Mouse (Mus musculus): ENCODE data around the gene Frrs1. TPM values are rescaled to one million over a fixed set of nuclear protein-coding genes. Genes with fewer than 3 reads are reported as not detected.
A peak's percentile ranks its signal among the peaks of the same experiment; 100 is the strongest.

The Frrs1 gene
- total and polyA plus RNA-seq, 2 experiments from 2014 or later: 3.8 to 5.9 TPM

DNA sequence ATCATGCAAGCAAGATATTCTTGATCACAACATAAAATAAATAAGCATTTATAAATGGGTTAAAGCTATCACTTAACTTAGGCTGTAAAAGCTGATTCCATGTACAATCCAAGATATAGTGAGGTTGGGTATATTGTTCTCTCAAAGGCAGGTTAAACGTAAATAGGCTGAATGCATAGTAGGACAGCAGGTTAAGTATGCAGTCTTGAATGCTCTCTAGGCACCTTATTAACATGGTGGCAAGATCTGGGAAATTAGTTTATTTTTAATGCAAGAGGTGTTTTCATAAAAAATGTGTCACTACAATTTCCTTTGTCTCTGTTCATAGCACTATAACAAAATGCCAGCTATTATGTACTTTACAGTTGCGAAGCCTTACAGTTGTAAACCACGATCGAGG, 23.9 kb upstream of the Frrs1 start:
- H3K9me3 ChIP-seq (ENCODE audit: low read length): no peaks in the 10 kb centered on the region
- peak overlapping the region; percentile 55 for H3K9ac ChIP-seq
- ATAC-seq (peak; percentile 5; the same call in 1 of the 2 replicates), DNase-seq (no peak)
- peak overlapping the region; percentile 72 for H3K27ac ChIP-seq (ENCODE audit: low read depth, low read length)
- TF ChIP-seq CTCF (IDR thresholded peaks at IDR 0.05; ENCODE audit: low read depth): no peak
- H3K36me3 ChIP-seq (ENCODE audit: insufficient read depth): no peaks in the 10 kb centered on the region
- peak overlapping the region; percentile 66 for H3K4me2 ChIP-seq (ENCODE audit: low read depth)
- no peaks in the 10 kb centered on the region for H3K4me1 ChIP-seq (ENCODE audit: insufficient read depth)
- peak overlapping the region; percentile 39 for H3K4me3 ChIP-seq (ENCODE audit: low read depth, low read length)
- H3K27me3 ChIP-seq (ENCODE audit: insufficient read depth, low read length): no peaks in the 10 kb centered on the region
- 67% methylated on average over 4 of the region's 4 CpGs for WGBS

DNA sequence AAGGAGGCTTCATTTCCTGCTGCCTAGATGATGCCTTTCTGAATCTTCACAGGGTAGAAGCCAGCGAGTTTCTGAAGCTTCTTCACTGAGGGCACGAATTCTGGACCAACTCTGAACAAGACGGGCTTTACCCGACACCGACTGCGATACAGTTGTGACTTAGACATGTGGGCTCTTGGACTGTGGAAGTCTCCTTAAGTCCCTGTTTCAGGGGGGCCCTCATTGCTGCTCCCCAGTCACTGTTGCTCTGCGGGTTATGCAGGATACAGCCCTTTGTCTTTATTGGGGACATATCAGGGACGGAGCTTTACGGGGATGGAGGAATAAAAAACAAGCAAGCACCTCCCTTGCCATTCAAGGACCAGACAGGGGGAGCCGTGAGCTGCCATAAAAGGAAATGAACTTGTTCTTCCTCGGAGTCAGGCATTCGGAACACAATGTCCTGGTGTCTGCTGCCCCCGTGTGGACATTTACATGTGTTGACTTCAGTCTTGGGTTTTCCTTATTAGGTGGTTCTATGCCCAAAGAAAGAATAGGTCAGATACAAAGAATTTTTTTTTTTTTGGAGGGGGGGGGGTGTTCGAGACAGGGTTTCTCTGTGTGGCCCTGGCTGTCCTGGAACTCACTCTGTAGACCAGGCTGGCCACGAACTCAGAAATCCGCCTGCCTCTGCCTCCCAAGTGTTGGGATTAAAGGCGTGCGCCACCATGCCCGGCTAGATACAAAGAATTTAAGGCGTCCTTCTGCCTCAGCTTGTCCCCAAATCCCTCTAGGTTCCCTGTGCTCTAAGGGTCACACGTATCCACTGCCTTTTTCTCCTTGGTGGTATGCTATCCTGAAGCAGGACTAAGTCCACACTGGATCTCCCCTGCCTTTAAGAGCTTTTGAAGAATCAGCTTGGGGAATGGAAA, 23.2 kb upstream of the Frrs1 start:
- Histone ChIP-seq H3K9ac (peak overlapping the region; percentile 55), H3K4me3 (ENCODE audit: low read depth, low read length) (peak overlapping the region; percentile 39), H3K27me3 (ENCODE audit: insufficient read depth, low read length) (no peaks in the 10 kb centered on the region), H3K9me3 (ENCODE audit: low read length) (no peaks in the 10 kb centered on the region), H3K36me3 (ENCODE audit: insufficient read depth) (no peaks in the 10 kb centered on the region), H3K27ac (ENCODE audit: low read depth, low read length) (peak overlapping the region; percentile 72), H3K4me1 (ENCODE audit: insufficient read depth) (no peaks in the 10 kb centered on the region), H3K4me2 (ENCODE audit: low read depth) (peak overlapping the region; percentile 66)
- peak; percentile 94 for TF ChIP-seq CTCF (IDR thresholded peaks at IDR 0.05; ENCODE audit: low read depth)
- WGBS: 23% methylated on average over 21 of the region's 21 CpGs
- DNase-seq (peak; percentile 95), ATAC-seq (peak; percentile 93)

- 84% methylated on average over 23 of the region's 23 CpGs for WGBS
- no peak for DNase-seq
- TF ChIP-seq CTCF (IDR thresholded peaks at IDR 0.05; ENCODE audit: low read depth): no peak
- no peaks in the 10 kb centered on the region for H3K36me3 ChIP-seq (ENCODE audit: insufficient read depth)
- H3K4me2 ChIP-seq (ENCODE audit: low read depth): no peak overlapping the region
- H3K27ac ChIP-seq (ENCODE audit: low read depth, low read length): no peak overlapping the region
- no peaks in the 10 kb centered on the region for H3K27me3 ChIP-seq (ENCODE audit: insufficient read depth, low read length)
- H3K9me3 ChIP-seq (ENCODE audit: low read length): no peaks in the 10 kb centered on the region
- H3K4me1 ChIP-seq (ENCODE audit: insufficient read depth): no peaks in the 10 kb centered on the region
- H3K9ac ChIP-seq: no peak overlapping the region
- ATAC-seq: no peak
- no peak overlapping the region for H3K4me3 ChIP-seq (ENCODE audit: low read depth, low read length)
Measured at GRCm38 (mm10) chr3:116836681-116837475, 22.4 kb upstream of the Frrs1 start.

DNA sequence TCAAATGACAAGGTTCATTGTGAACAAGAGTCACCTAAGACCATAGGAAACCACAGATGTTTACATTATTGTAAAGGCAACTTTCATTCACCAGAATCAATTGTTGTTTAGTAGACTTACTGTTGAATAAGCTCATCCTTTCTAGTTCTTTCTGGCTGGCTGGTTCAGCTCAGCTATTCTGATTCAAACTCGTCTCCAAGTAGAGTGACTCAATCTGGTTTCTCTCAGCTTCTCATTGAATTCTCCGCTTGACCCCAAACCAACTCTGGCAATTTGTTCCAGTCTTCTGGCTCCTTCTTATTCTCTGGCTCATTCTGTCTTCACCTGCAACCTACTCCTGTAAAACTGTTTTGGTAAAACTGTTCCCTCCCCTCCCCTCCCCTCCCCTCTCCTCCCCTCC, 18.0 kb upstream of the Frrs1 start:
- Histone ChIP-seq H3K4me1 (ENCODE audit: insufficient read depth) (no peaks in the 10 kb centered on the region), H3K27ac (ENCODE audit: low read depth, low read length) (no peak overlapping the region), H3K4me3 (ENCODE audit: low read depth, low read length) (no peak overlapping the region), H3K36me3 (ENCODE audit: insufficient read depth) (no peaks in the 10 kb centered on the region), H3K4me2 (ENCODE audit: low read depth) (no peak overlapping the region), H3K9me3 (ENCODE audit: low read length) (no peaks in the 10 kb centered on the region), H3K27me3 (ENCODE audit: insufficient read depth, low read length) (no peaks in the 10 kb centered on the region), H3K9ac (no peak overlapping the region)
- ATAC-seq: no peak
- 72% methylated on average over 2 of the region's 2 CpGs for WGBS
- no peak for TF ChIP-seq CTCF (IDR thresholded peaks at IDR 0.05; ENCODE audit: low read depth)
- DNase-seq: no peak

- no peaks in the 10 kb centered on the region for H3K9me3 ChIP-seq (ENCODE audit: low read length)
- WGBS: 91% methylated on average over 10 of the region's 10 CpGs
- no peaks in the 10 kb centered on the region for H3K36me3 ChIP-seq (ENCODE audit: insufficient read depth)
Measured at GRCm38 (mm10) chr3:116844880-116845579, 14.2 kb upstream of the Frrs1 start.

DNA sequence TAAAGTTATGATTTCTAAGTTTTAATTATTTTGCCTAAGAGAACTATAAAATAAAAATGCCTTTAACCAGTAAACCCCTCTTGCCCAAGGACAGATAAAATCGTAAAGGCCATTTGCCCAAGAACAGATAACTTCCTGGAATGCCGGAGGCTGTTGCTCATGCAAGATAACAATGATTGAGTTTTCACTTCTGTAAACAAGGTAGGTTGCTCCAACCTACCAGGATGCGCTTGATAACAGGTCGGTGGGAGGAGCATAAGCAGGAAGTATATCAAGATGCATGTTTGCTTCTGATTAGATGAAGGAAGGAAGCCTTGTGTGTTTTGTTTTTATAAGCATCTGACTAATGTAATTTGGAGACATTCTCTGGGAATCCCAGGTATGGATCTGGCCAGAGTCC, 13.2 kb upstream of the Frrs1 start:
- no peaks in the 10 kb centered on the region for H3K9me3 ChIP-seq (ENCODE audit: low read length)
- 89% methylated on average over 4 of the region's 4 CpGs for WGBS
- H3K27me3 ChIP-seq (ENCODE audit: insufficient read depth, low read length): no peaks in the 10 kb centered on the region
- H3K4me1 ChIP-seq (ENCODE audit: insufficient read depth): no peaks in the 10 kb centered on the region
- ATAC-seq (no peak), DNase-seq (no peak)
- no peak overlapping the region for H3K4me3 ChIP-seq (ENCODE audit: low read depth, low read length)
- H3K4me2 ChIP-seq (ENCODE audit: low read depth): no peak overlapping the region
- no peak for TF ChIP-seq CTCF (IDR thresholded peaks at IDR 0.05; ENCODE audit: low read depth)
- H3K9ac ChIP-seq: no peak overlapping the region
- no peak overlapping the region for H3K27ac ChIP-seq (ENCODE audit: low read depth, low read length)
- no peaks in the 10 kb centered on the region for H3K36me3 ChIP-seq (ENCODE audit: insufficient read depth)

More at GRCm38 (mm10) chr3:116844880-116845579, 14.2 kb upstream of the Frrs1 start:
- TF ChIP-seq CTCF (IDR thresholded peaks at IDR 0.05; ENCODE audit: low read depth): no peak
- Histone ChIP-seq H3K27me3 (ENCODE audit: insufficient read depth, low read length) (no peaks in the 10 kb centered on the region), H3K4me2 (ENCODE audit: low read depth) (no peak overlapping the region), H3K4me3 (ENCODE audit: low read depth, low read length) (no peak overlapping the region), H3K9ac (no peak overlapping the region), H3K27ac (ENCODE audit: low read depth, low read length) (no peak overlapping the region), H3K4me1 (ENCODE audit: insufficient read depth) (no peaks in the 10 kb centered on the region)
- no peak for ATAC-seq
- no peak for DNase-seq
